Mouse (Mus musculus) forebrain, embryonic 12.5 days (tissue): ENCODE data around the gene Slc16a11. TPM values are rescaled to one million over a fixed set of nuclear protein-coding genes. Genes with fewer than 3 reads are reported as not detected.
A peak's percentile ranks its signal among the peaks of the same experiment; 100 is the strongest.

Experiments
- ATAC-seq: fragments of 200-750 bp; cut with Nextera tagmentation; 2 replicates; pipeline ENCODE4 v1.8.0; 2017; ENCODE audit warnings: moderate TSS enrichment; ENCODE audit not compliant: low FRiP score
- H3K27ac ChIP-seq: fragments of 300-500 bp; sonication (generic); 2 replicates; pipeline ENCODE4 v1.5.1; 2016; ENCODE audit warnings: mild to moderate bottlenecking
- H3K27me3 ChIP-seq: fragments of 300-500 bp; sonication (generic); 2 replicates; pipeline ENCODE4 v1.6.1; 2016; ENCODE audit warnings: mild to moderate bottlenecking
- H3K36me3 ChIP-seq: fragments of 300-500 bp; sonication (generic); replicated peaks from 2 replicates; pipeline ENCODE4 v1.6.1; 2016; ENCODE audit warnings: mild to moderate bottlenecking
- H3K4me1 ChIP-seq: fragments of 300-500 bp; sonication (generic); 2 replicates; pipeline ENCODE4 v1.6.1; 2016
- H3K4me2 ChIP-seq: fragments of 300-500 bp; sonication (generic); 2 replicates; pipeline ENCODE4 v1.6.1; 2016; ENCODE audit warnings: mild to moderate bottlenecking, moderate library complexity
- H3K4me3 ChIP-seq: fragments of 300-500 bp; sonication (generic); replicated peaks from 2 replicates; pipeline ENCODE4 v1.5.1; 2016; ENCODE audit warnings: mild to moderate bottlenecking
- H3K9ac ChIP-seq: fragments of 300-500 bp; sonication (generic); 2 replicates; pipeline ENCODE4 v1.6.1; 2016; ENCODE audit warnings: mild to moderate bottlenecking
- H3K9me3 ChIP-seq: fragments of 300-500 bp; sonication (generic); 2 replicates; pipeline ENCODE4 v1.6.1; 2016
- WGBS: fragments of 180-500 bp; shearing (Covaris S2); methylation state at CpG from one replicate; pipeline ENCODE4 v1.1.7; 2016; 5-methylcytosine and 5-hydroxymethylcytosine counted together
- polyA plus RNA-seq: library from polyadenylated mRNA; unstranded; fragments of >200 nt; fragmentation: Nextera tagmentation; extraction: Ambion mirVana; gene quantifications from 2 replicates; pipeline ENCODE4 v1.2.1, GENCODE M21; 2016

Gene Slc16a11
- polyA plus RNA-seq, 1 experiment from 2014 or later = 2.5 TPM

DNA sequence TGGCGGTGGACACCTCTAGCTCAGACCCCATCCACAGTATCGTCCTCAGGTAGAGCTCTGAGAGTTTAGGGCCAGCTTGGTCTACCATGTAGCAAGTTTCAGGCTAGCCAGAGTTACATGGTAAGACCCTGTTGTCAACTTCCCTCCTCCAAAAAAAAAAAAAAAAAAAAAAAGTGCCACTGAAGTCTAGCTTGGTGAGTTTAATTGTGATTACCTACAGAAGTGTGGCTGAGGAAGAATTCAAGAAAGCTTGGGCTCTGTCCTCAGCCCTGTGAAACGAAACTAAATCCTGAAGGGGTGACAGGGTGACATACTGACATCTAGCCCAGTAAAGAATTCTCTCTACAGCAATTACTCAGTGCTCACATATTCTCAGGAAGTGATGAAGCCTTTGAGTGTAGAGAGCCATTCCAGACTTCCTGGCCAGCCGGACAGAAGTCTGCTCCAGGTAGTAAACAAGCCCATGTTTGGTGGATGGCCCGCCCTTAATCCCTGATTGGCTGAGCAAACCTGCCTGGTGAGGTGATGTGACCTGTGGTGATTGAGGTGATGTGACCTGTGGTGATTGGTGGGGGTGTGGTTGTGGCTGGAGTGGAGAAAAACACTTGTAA is 3.7 kb upstream of the Slc16a11 start:
- Histone ChIP-seq H3K27ac (no peak overlapping the region), H3K9me3 (no peaks in the 10 kb centered on the region), H3K36me3 (no peaks in the 10 kb centered on the region), H3K4me3 (no peak overlapping the region), H3K9ac (no peak overlapping the region), H3K27me3 (peaks cover 19% of the 10 kb centered on the region), H3K4me1 (peaks cover 4% of the 10 kb centered on the region), H3K4me2 (no peak overlapping the region)
- no peak for ATAC-seq
- 82% methylated on average over 5 of the region's 5 CpGs for whole genome bisulfite sequencing

GRCm38 (mm10) chr11:70210681-70211080 is 1.9 kb upstream of the Slc16a11 start:
- Histone ChIP-seq H3K27me3 (peaks cover 37% of the 10 kb centered on the region), H3K4me2 (no peak overlapping the region), H3K27ac (no peak overlapping the region), H3K4me3 (no peak overlapping the region), H3K36me3 (no peaks in the 10 kb centered on the region), H3K9me3 (no peaks in the 10 kb centered on the region), H3K9ac (no peak overlapping the region), H3K4me1 (peaks cover 16% of the 10 kb centered on the region)
- ATAC-seq = no peak
- 94% methylated on average over 2 of the region's 2 CpGs for WGBS

GRCm38 (mm10) chr11:70211972-70212371 is 580 bp upstream of the Slc16a11 start:
- ATAC-seq = no peak
- Histone ChIP-seq H3K4me2 (no peak overlapping the region), H3K4me1 (peaks cover 16% of the 10 kb centered on the region), H3K4me3 (no peak overlapping the region), H3K9ac (no peak overlapping the region), H3K36me3 (0 out of 2 replicates have a peak, but pooled peaks cover 4% of the 10 kb centered on the region), H3K27me3 (peaks cover 50% of the 10 kb centered on the region), H3K27ac (no peak overlapping the region), H3K9me3 (no peaks in the 10 kb centered on the region)
- WGBS = 78% methylated on average over 6 of the region's 6 CpGs

DNA sequence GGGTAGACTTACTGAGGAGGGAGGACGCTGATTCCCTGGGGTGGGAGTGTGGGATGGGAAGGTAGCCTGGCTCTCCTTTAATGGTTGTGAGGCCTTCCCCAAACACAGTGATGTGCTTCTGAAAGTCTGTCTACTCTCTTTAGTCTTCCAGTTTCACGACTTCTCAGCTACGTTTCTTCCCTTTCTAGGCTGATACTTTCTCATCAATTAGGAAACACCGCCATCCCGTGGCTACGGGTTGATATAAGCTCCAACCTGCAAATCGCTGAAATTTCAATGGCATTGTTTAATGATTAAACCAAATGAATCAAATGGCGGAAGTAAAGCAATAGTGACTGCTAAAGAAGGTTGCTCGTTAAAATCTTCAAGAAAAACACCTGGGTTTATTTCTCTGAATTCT is 344 bp downstream of the Slc16a11 start:
- Histone ChIP-seq H3K36me3 (peaks cover 12% of the 10 kb centered on the region; the same call in 1 of the 2 replicates), H3K27ac (no peak overlapping the region), H3K9me3 (no peaks in the 10 kb centered on the region), H3K9ac (no peak overlapping the region), H3K4me2 (no peak overlapping the region), H3K4me1 (peaks cover 16% of the 10 kb centered on the region), H3K4me3 (no peak overlapping the region), H3K27me3 (peaks cover 59% of the 10 kb centered on the region)
- no peak for ATAC-seq
- 12% methylated on average over 9 of the region's 9 CpGs for WGBS

DNA sequence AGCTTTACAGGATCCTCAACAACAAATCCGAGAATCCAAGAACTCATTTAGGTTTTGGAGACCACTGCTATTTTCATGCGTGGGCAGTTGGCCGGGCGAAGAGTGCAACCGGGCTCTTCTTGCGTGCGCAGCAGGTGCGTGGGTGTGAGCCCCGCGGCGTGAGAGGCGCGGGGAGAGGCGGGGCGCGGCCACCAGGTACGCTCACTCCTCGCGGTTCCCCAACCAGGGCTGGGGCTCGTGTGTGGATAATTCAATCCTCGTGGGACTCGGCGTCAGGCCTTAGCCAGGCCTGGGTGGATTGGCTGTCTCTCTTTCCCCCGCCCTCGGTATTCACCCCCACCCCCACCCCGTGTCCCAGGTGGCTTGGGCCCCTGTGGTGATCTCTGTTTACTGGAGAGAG is 1.2 kb downstream of the Slc16a11 start:
- Histone ChIP-seq H3K4me2 (peak overlapping the region; percentile 59), H3K27me3 (peaks cover 59% of the 10 kb centered on the region), H3K9ac (peak overlapping the region; percentile 47; the same call in 1 of the 2 replicates), H3K4me1 (peaks cover 20% of the 10 kb centered on the region), H3K36me3 (peaks cover 15% of the 10 kb centered on the region), H3K4me3 (peak overlapping the region; percentile 36), H3K27ac (no peak overlapping the region), H3K9me3 (no peaks in the 10 kb centered on the region)
- WGBS = 7% methylated on average over 26 of the region's 26 CpGs
- ATAC-seq = 0 out of 2 replicates have a peak, but pooled peaks have one; percentile 13

DNA sequence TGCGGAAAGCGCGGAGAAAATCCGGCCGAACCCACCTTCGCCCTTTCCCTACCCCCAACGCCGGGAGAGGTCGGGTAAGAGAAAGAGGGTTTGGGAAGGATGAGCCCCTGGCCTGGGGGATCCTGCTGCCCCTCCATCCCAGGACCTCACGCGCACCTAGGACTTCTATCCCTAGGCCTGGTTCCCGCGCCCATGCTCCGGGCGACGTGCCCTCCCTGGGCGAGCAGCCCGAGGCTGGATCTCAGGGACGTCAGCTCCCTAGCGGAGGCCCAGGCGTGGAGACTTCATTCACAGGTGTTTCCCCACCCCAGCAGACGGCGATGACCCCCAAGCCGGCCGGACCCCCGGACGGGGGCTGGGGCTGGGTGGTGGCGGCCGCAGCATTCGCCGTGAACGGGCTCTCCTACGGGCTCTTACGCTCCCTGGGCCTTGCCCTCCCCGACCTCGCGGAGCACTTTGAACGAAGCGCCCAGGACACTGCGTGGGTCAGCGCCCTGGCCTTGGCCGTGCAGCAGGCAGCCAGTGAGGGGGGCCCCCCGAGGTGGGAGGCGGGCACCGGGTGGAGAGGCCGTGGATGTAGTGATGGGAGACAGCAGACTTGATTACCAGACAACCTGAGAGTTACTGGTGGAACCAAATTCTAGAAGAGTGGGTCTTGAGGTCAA is 1.8 kb downstream of the Slc16a11 start:
- WGBS = 2% methylated on average over 46 of the region's 46 CpGs
- Histone ChIP-seq H3K9ac (peak overlapping the region; percentile 47), H3K36me3 (peaks cover 15% of the 10 kb centered on the region), H3K27me3 (peaks cover 59% of the 10 kb centered on the region), H3K4me3 (peak overlapping the region; percentile 36), H3K4me2 (peak overlapping the region; percentile 59), H3K4me1 (peaks cover 26% of the 10 kb centered on the region), H3K9me3 (no peaks in the 10 kb centered on the region), H3K27ac (no peak overlapping the region)
- 0 out of 2 replicates have a peak, but pooled peaks have one; percentile 39 for ATAC-seq

- peaks cover 59% of the 10 kb centered on the region for H3K27me3 ChIP-seq
- H3K9me3 ChIP-seq = no peaks in the 10 kb centered on the region
- peak overlapping the region; percentile 59 for H3K4me2 ChIP-seq
These were observed 2.3 kb downstream of the Slc16a11 start for GRCm38 (mm10) chr11:70214856-70215209.

GRCm38 (mm10) chr11:70215301-70215700 is 2.7 kb downstream of the Slc16a11 start:
- Histone ChIP-seq H3K27me3 (peaks cover 59% of the 10 kb centered on the region), H3K36me3 (peaks cover 15% of the 10 kb centered on the region), H3K4me3 (peak overlapping the region; percentile 36; the same call in 1 of the 2 replicates), H3K4me2 (peak overlapping the region; percentile 59; the same call in 1 of the 2 replicates), H3K4me1 (peaks cover 36% of the 10 kb centered on the region), H3K9me3 (no peaks in the 10 kb centered on the region), H3K9ac (peak overlapping the region; percentile 17; the same call in 1 of the 2 replicates), H3K27ac (no peak overlapping the region)
- WGBS = 11% methylated on average over 22 of the region's 22 CpGs
- no peak for ATAC-seq

More at GRCm38 (mm10) chr11:70214856-70215209, 2.3 kb downstream of the Slc16a11 start:
- peaks cover 15% of the 10 kb centered on the region for H3K36me3 ChIP-seq
- H3K27ac ChIP-seq = no peak overlapping the region
- H3K4me1 ChIP-seq = peaks cover 31% of the 10 kb centered on the region
- peak overlapping the region; percentile 36 for H3K4me3 ChIP-seq
- 2% methylated on average over 18 of the region's 18 CpGs for WGBS
- peak overlapping the region; percentile 47; the same call in 1 of the 2 replicates for H3K9ac ChIP-seq
- no peak for ATAC-seq

DNA sequence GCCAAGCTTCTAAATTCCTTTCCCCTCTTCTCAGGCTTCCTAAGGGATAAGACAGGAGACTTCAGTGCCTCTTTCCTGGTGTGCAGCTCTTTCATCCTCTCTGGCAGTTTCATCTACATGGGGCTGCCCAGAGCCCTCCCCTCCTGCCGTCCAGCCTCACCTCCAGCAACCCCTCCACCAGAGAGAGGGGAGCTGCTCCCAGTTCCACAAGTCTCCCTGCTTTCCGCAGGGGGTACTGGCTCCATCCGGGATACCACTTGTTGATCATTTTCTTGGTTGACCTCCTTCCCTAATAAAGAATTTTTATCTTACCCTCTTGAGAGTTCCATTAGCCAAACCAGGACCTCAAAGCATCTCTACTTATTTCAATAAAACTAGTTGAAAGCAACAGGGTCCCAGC is 3.6 kb downstream of the Slc16a11 start:
- no peak overlapping the region for H3K4me3 ChIP-seq
- ATAC-seq = no peak
- no peak overlapping the region for H3K9ac ChIP-seq
- 47% methylated on average over 3 of the region's 3 CpGs for WGBS
- H3K4me1 ChIP-seq = peaks cover 37% of the 10 kb centered on the region
- peaks cover 59% of the 10 kb centered on the region for H3K27me3 ChIP-seq
- no peak overlapping the region for H3K27ac ChIP-seq
- no peak overlapping the region for H3K4me2 ChIP-seq
- H3K9me3 ChIP-seq = no peaks in the 10 kb centered on the region
- H3K36me3 ChIP-seq = peaks cover 15% of the 10 kb centered on the region

DNA sequence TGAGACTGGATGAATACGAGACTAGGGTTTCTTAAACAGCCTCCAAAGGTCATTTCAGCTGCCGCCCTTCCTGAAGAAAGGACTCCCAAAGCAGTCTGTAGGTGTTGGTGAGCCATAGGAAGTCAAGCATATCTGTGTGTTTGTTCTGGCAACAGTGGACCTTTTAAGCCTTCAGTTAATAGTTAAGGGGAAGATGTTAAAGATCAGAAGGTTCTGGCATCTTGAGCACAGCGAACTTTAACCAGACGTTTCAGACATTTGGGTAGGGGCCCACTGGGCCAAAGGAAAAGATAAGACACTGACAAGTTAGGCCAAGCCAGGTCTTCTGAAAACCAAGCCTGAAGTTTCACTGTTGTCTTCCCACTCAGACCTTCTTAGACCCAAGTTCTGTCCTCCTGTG is 5.5 kb downstream of the Slc16a11 start:
- Histone ChIP-seq H3K4me2 (no peak overlapping the region), H3K36me3 (peaks cover 15% of the 10 kb centered on the region), H3K9me3 (no peaks in the 10 kb centered on the region), H3K9ac (no peak overlapping the region), H3K27me3 (peaks cover 55% of the 10 kb centered on the region), H3K27ac (no peak overlapping the region), H3K4me1 (peaks cover 50% of the 10 kb centered on the region), H3K4me3 (no peak overlapping the region)
- 91% methylated on average over 4 of the region's 4 CpGs for WGBS
- no peak for ATAC-seq

DNA sequence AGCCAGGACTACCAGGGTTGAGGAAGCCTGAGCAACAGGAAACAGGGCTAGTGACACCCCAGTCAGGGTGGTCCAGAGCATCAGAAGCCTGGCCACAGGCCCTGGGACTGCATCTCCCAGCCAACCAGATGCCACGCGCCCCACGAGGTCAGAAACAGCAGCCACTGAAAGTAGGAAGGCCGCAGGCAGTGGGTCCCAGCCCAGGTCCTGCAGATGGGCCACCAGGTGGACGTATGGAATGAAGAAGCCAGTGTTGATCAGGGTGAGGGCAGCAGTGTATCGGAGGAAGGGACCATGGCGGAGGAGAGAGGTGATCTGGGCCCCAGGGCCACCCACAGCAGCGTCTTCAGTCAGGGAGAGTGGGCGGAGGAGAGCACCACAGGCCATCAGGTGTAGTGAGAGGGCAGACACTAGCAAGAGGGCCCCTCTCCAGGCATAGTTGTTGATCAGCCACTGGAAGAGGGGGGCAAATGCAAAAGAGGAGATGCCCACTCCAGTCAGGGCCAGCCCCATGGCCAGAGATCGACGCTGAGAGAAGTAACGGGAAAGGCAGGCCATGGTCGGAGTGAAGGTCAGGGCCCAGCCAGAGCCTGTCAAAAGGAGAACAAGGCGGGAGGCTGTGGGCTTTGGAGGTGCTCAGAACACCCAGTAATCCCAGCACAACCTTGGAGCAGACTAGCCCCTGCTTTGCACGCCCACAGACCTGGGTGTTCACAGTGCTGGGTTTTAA is 6.4 kb downstream of the Slc16a11 start:
- H3K4me1 ChIP-seq = peaks cover 46% of the 10 kb centered on the region
- no peak overlapping the region for H3K27ac ChIP-seq
- peaks cover 52% of the 10 kb centered on the region for H3K27me3 ChIP-seq
- peaks cover 15% of the 10 kb centered on the region for H3K36me3 ChIP-seq
- H3K9ac ChIP-seq = no peak overlapping the region
- 92% methylated on average over 15 of the region's 15 CpGs for WGBS
- H3K9me3 ChIP-seq = no peaks in the 10 kb centered on the region
- peak overlapping the region; percentile 91 for H3K4me2 ChIP-seq
- peak overlapping the region; percentile 8; the same call in 1 of the 2 replicates for H3K4me3 ChIP-seq
- no peak for ATAC-seq

GRCm38 (mm10) chr11:70219873-70220272 is 7.3 kb downstream of the Slc16a11 start:
- H3K27ac ChIP-seq = peak overlapping the region; percentile 91
- H3K9ac ChIP-seq = peak overlapping the region; percentile 77
- peaks cover 52% of the 10 kb centered on the region for H3K27me3 ChIP-seq
- WGBS = 57% methylated on average over 7 of the region's 7 CpGs
- no peak for ATAC-seq
- peak overlapping the region; percentile 57 for H3K4me3 ChIP-seq
- peak overlapping the region; percentile 91 for H3K4me2 ChIP-seq
- H3K36me3 ChIP-seq = peaks cover 15% of the 10 kb centered on the region
- H3K4me1 ChIP-seq = peaks cover 37% of the 10 kb centered on the region
- H3K9me3 ChIP-seq = no peaks in the 10 kb centered on the region
